Mouse (Mus musculus) embryonic facial prominence, embryonic 11.5 days (tissue): ENCODE results near the gene Igsf10. TPM values are rescaled to one million over a fixed set of nuclear protein-coding genes. Genes with fewer than 3 reads are reported as not detected.

Experiments used
- ATAC-seq: fragments of 200-750 bp; cut with Nextera tagmentation; replicated peaks from 2 replicates; pipeline ENCODE4 v1.8.0; 2017; ENCODE audit warnings: low read depth; ENCODE audit not compliant: insufficient number of reproducible peaks, low FRiP score, low TSS enrichment
- DNase-seq: peaks from one replicate; pipeline ENCODE4 v3.0.0-alpha.2; 2015; ENCODE audit warnings: low spot score
- H3K27ac ChIP-seq: fragments of 300-500 bp; sonication (generic); replicated peaks from 2 replicates; pipeline ENCODE4 v1.5.1; 2014; ENCODE audit warnings: mild to moderate bottlenecking, low read depth, low read length, control low read depth
- H3K27me3 ChIP-seq: fragments of 300-500 bp; sonication (generic); 2 replicates; pipeline ENCODE4 v1.6.1; 2014; ENCODE audit warnings: mild to moderate bottlenecking, low read length, moderate library complexity, mixed read lengths; ENCODE audit not compliant: control insufficient read depth, insufficient read depth
- H3K36me3 ChIP-seq: fragments of 300-500 bp; sonication (generic); replicated peaks from 2 replicates; pipeline ENCODE4 v1.6.1; 2014; ENCODE audit warnings: low read depth, mild to moderate bottlenecking, low read length, moderate library complexity, mixed read lengths; ENCODE audit not compliant: control insufficient read depth, insufficient read depth
- H3K4me1 ChIP-seq: fragments of 300-500 bp; sonication (generic); 2 replicates; pipeline ENCODE4 v1.6.1; 2014; ENCODE audit warnings: low read length, mixed read lengths; ENCODE audit not compliant: control insufficient read depth, insufficient read depth
- H3K4me2 ChIP-seq: fragments of 300-500 bp; sonication (generic); 2 replicates; pipeline ENCODE4 v1.6.1; 2014; ENCODE audit warnings: low read depth, mild to moderate bottlenecking, control low read depth, low read length, moderate library complexity
- H3K4me3 ChIP-seq: fragments of 300-500 bp; sonication (generic); 2 replicates; pipeline ENCODE4 v1.5.1; 2014; ENCODE audit warnings: low read depth, low read length, control low read depth
- H3K9ac ChIP-seq: fragments of 300-500 bp; sonication (generic); replicated peaks from 2 replicates; pipeline ENCODE4 v1.6.1; 2014; ENCODE audit warnings: mild to moderate bottlenecking, control low read depth, low read length
- H3K9me3 ChIP-seq: fragments of 300-500 bp; sonication (generic); replicated peaks from 2 replicates; pipeline ENCODE4 v1.6.1; 2016; ENCODE audit warnings: mild to moderate bottlenecking, low read length, inconsistent platforms, mixed read lengths; ENCODE audit not compliant: control insufficient read depth
- WGBS: fragments of 180-500 bp; shearing (Covaris S2); extraction: QIAGEN DNeasy Blood & Tissue Kit; methylation state at CpG from one replicate; pipeline ENCODE4 v1.1.7; 2014; 5-methylcytosine and 5-hydroxymethylcytosine counted together
- polyA plus RNA-seq: library from polyadenylated mRNA; unstranded; fragments of >200 nt; fragmentation: Nextera tagmentation; extraction: Ambion mirVana; gene quantifications from 2 replicates; pipeline ENCODE4 v1.2.1, GENCODE M21; 2014

Igsf10 gene
- polyA plus RNA-seq, 1 experiment from 2014 or later: 9.2 TPM

- Histone ChIP-seq H3K4me3 (no peak overlapping the region), H3K4me2 (no peak overlapping the region), H3K4me1 (no peaks in the 10 kb centered on the region), H3K27ac (no peak overlapping the region), H3K9me3 (no peaks in the 10 kb centered on the region), H3K27me3 (no peaks in the 10 kb centered on the region), H3K36me3 (no peaks in the 10 kb centered on the region), H3K9ac (no peak overlapping the region)
- DNase-seq (no peak), ATAC-seq (no peak)
These were observed 7.6 kb upstream of the Igsf10 start for GRCm38 (mm10) chr3:59351768-59352167.

DNA sequence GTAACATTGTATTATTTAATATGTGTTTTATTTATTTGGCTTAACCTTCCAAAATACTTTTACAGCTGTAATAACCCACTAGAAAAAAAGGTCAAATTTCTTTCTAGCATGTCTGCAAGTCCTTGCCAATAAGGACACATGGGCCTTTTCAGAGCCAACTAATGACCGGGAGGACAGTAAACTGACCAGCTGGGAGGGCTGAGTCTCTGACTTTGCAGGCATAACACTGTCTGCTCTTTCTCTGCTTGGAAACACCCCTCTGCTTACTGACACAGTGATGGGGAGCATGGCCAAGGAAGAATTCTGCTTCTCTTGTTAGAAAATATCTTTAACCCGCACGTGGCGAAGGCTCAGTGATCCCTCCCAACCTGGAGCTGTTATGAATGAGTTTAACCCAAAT is 1.2 kb downstream of the Igsf10 start:
- no peak for DNase-seq
- H3K9me3 ChIP-seq: no peaks in the 10 kb centered on the region

DNA sequence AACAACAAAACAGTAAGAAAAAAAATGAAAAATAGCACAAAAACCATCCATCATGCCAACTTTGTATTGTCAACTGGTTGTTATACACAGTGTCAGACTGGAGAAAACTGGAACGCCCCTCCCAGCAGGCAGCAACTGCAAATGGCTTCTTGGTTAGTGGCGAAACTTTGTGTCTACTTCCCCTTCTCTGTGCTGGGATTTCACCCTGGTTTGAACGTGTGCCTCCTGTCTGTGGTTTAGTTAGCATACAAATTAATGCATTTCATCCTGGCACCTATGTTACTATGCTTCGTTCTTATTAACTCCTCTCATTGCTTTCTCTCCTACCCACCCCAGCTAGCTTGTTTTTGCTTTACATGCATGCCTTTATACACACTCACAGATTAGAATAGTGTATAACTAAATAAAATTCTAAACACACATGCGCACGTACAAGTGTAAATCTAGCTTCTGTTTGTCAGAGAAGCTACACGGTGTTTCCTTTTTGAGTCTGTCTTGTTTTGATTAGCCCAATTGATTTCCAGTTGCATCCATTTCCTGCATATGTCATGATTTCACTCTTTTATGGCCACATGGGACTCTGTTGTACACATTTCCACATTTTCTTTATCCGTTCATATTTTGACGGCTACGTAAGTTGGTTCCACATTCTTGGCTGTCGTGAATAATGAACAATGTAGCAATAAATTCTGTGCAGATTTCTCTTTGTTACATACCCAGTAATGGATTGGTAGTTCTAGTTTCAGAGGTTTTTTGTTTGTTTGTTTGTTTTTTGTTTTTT is 2.4 kb downstream of the Igsf10 start:
- DNase-seq (no peak), ATAC-seq (no peak)
- no peak overlapping the region for H3K4me3 ChIP-seq
- H3K4me2 ChIP-seq: no peak overlapping the region
- no peaks in the 10 kb centered on the region for H3K36me3 ChIP-seq
- no peaks in the 10 kb centered on the region for H3K27me3 ChIP-seq
- 70% methylated on average over 11 of the region's 11 CpGs for WGBS
- H3K9ac ChIP-seq: no peak overlapping the region; the same call in 1 of the 2 replicates
- no peaks in the 10 kb centered on the region for H3K4me1 ChIP-seq
- H3K9me3 ChIP-seq: no peaks in the 10 kb centered on the region
- no peak overlapping the region for H3K27ac ChIP-seq

More for the DNA sequence above, 1.2 kb downstream of the Igsf10 start:
- H3K27ac ChIP-seq: no peak overlapping the region
- H3K4me3 ChIP-seq: peak overlapping the region; percentile 49
- no peaks in the 10 kb centered on the region for H3K4me1 ChIP-seq
- 62% methylated on average over 4 of the region's 4 CpGs for WGBS
- no peaks in the 10 kb centered on the region for H3K36me3 ChIP-seq
- peak overlapping the region; percentile 53 for H3K4me2 ChIP-seq
- no peak for ATAC-seq
- no peaks in the 10 kb centered on the region for H3K27me3 ChIP-seq
- H3K9ac ChIP-seq: no peak overlapping the region

DNA sequence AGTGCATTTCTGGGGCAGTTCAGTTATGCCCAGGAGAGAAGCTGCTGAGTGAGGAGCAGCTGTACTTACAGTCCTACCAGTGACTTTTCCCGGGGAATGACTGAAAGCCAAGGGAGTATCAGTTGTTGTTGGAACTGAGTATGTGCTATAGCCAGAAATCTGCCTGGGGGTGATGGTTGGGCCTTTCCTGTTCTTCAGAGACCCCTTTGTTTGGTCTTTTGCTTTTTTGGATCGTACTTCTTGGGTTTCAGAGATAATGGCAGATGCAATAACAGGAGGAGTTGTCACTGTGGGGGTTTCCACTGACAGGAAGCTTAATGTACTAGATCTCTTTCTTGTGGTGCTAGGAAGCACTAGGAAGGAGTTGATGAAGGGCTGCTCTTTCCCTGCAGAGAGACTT is 15.7 kb downstream of the Igsf10 start:
- WGBS: 78% methylated on average over 2 of the region's 2 CpGs
- no peak for ATAC-seq

DNA sequence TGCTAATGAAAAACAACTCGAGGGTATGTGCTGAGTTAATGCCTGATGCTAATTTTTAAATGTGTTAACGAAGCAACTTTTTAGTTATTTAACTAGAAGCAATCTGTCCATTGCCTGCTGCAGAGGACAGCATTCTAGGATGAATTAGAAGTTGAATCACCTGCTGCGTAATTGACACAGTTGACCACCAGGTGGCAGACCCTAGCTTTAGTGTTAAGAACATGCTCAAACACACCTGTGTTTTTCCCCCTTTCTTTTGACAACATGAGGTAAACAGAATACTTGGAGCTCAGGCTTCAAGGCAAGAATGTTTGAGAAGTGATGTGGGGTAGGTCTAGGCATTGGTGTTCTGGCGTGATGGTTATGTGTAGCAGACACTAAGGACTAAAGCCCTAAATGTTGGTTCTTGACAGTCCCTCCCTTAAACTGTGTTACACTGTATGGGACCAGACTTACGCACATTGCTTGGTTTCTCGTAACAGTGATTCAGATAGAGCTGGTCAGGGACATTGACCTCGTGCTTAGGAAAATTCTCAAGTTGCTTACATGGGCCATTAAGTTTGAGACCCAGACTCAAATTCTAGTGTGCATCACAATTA is 22.8 kb downstream of the Igsf10 start:
- 41% methylated on average over 7 of the region's 7 CpGs for WGBS
- Histone ChIP-seq H3K4me3 (no peak overlapping the region), H3K36me3 (peaks cover 6% of the 10 kb centered on the region), H3K27me3 (no peaks in the 10 kb centered on the region), H3K4me1 (no peaks in the 10 kb centered on the region), H3K27ac (no peak overlapping the region), H3K9ac (no peak overlapping the region), H3K9me3 (no peaks in the 10 kb centered on the region), H3K4me2 (no peak overlapping the region)
- DNase-seq (peak; percentile 77), ATAC-seq (no peak)

More for the DNA sequence above, 15.7 kb downstream of the Igsf10 start:
- Histone ChIP-seq H3K4me3 (no peak overlapping the region), H3K4me1 (no peaks in the 10 kb centered on the region), H3K27me3 (no peaks in the 10 kb centered on the region), H3K9ac (no peak overlapping the region), H3K4me2 (no peak overlapping the region), H3K27ac (no peak overlapping the region), H3K9me3 (no peaks in the 10 kb centered on the region), H3K36me3 (no peaks in the 10 kb centered on the region; the same call in 1 of the 2 replicates)
- DNase-seq: no peak

DNA sequence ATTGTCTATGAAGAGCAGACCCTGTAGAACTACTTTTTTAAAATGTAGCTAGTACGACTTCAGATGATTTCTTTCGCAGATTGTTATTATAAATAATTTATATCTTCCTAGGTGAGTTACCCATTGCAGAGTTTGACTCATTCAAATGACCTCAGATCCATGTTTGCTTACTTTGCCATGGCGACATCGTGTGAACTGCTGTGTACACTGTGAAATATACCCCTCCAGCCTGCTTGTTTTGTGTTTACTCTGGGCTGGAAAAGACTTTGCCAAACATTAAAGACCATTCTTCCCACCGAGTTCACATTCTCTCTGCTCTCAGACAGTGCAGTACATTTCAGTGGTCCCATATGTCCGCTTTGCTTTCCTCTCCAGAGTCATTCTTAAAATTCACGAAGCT is 28.1 kb downstream of the Igsf10 start:
- whole genome bisulfite sequencing: 89% methylated on average over 7 of the region's 7 CpGs
- ATAC-seq (no peak), DNase-seq (no peak)

GRCm38 (mm10) chr3:59312610-59313009 is 31.6 kb downstream of the Igsf10 start:
- Histone ChIP-seq H3K9ac (no peak overlapping the region), H3K4me2 (no peak overlapping the region), H3K4me3 (no peak overlapping the region), H3K36me3 (peaks cover under 1% of the 10 kb centered on the region; the same call in 1 of the 2 replicates), H3K9me3 (no peaks in the 10 kb centered on the region), H3K27ac (no peak overlapping the region), H3K4me1 (no peaks in the 10 kb centered on the region), H3K27me3 (no peaks in the 10 kb centered on the region)
- WGBS: 89% methylated on average over 10 of the region's 10 CpGs
- DNase-seq (no peak), ATAC-seq (no peak)

More for the DNA sequence above, 28.1 kb downstream of the Igsf10 start:
- peaks cover 6% of the 10 kb centered on the region for H3K36me3 ChIP-seq
- H3K9me3 ChIP-seq: no peaks in the 10 kb centered on the region
- no peaks in the 10 kb centered on the region for H3K4me1 ChIP-seq
- H3K4me3 ChIP-seq: no peak overlapping the region
- H3K27ac ChIP-seq: no peak overlapping the region
- no peaks in the 10 kb centered on the region for H3K27me3 ChIP-seq
- no peak overlapping the region for H3K4me2 ChIP-seq
- H3K9ac ChIP-seq: no peak overlapping the region

DNA sequence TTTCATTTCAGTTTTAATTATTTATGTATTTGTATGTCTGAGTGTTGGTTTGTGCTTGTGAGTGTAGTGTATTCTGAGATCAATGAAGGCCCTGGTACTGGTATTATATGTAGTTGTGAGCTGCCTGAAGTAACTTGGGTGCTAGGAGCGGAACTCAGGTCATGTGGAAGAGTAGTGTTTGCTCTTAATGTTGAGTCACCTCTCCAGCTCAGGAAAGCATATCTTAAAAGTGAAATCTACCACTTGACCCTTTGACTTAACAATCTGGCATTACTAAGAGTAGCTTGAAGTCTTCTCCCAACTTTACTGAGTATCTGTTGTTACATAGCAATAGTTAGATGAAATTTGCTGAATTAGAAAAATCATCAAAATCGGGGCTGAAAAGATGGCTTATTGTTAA is 38.7 kb downstream of the Igsf10 start:
- WGBS: 94% methylated on average over 2 of the region's 2 CpGs
- ATAC-seq (no peak), DNase-seq (no peak)
- H3K4me3 ChIP-seq: no peak overlapping the region
- no peaks in the 10 kb centered on the region for H3K27me3 ChIP-seq
- H3K36me3 ChIP-seq: no peaks in the 10 kb centered on the region
- no peak overlapping the region for H3K4me2 ChIP-seq
- H3K27ac ChIP-seq: no peak overlapping the region
- no peaks in the 10 kb centered on the region for H3K9me3 ChIP-seq
- no peaks in the 10 kb centered on the region for H3K4me1 ChIP-seq
- no peak overlapping the region for H3K9ac ChIP-seq
